Mouse (Mus musculus) intestine, postnatal 0 days (tissue): ENCODE data around the gene Thoc6. TPM values are rescaled to one million over a fixed set of nuclear protein-coding genes. Genes with fewer than 3 reads are reported as not detected.

Experiments
- ATAC-seq: fragments of 200-750 bp; cut with Nextera tagmentation; 2 replicates; pipeline ENCODE4 v1.8.0; 2017; ENCODE audit warnings: mild to moderate bottlenecking, moderate TSS enrichment, moderate library complexity
- H3K27ac ChIP-seq: fragments of 300-500 bp; sonication (generic); 2 replicates; pipeline ENCODE4 v1.5.1; 2014; ENCODE audit warnings: mild to moderate bottlenecking, low read depth, low read length, moderate library complexity
- H3K27me3 ChIP-seq: fragments of 300-500 bp; sonication (generic); replicated peaks from 2 replicates; pipeline ENCODE4 v1.6.1; 2014; ENCODE audit warnings: low read length, mixed read lengths; ENCODE audit not compliant: control insufficient read depth, insufficient read depth
- H3K36me3 ChIP-seq: fragments of 300-500 bp; sonication (generic); 2 replicates; pipeline ENCODE4 v1.6.1; 2014; ENCODE audit warnings: mild to moderate bottlenecking, moderate library complexity; ENCODE audit not compliant: control insufficient read depth, insufficient read depth
- H3K4me1 ChIP-seq: fragments of 300-500 bp; sonication (generic); replicated peaks from 2 replicates; pipeline ENCODE4 v1.6.1; 2014; ENCODE audit warnings: antibody characterized with exemption, low read length, mixed read lengths; ENCODE audit not compliant: control insufficient read depth, insufficient read depth
- H3K4me2 ChIP-seq: fragments of 300-500 bp; sonication (generic); replicated peaks from 2 replicates; pipeline ENCODE4 v1.6.1; 2014; ENCODE audit warnings: low read depth, mild to moderate bottlenecking, moderate library complexity
- H3K4me3 ChIP-seq: fragments of 300-500 bp; sonication (generic); 2 replicates; pipeline ENCODE4 v1.5.1; 2014; ENCODE audit warnings: low read depth, low read length
- H3K9ac ChIP-seq: fragments of 300-500 bp; sonication (generic); 2 replicates; pipeline ENCODE4 v1.6.1; 2014; ENCODE audit warnings: mild to moderate bottlenecking, low read depth, low read length
- H3K9me3 ChIP-seq: fragments of 300-500 bp; sonication (generic); 2 replicates; pipeline ENCODE4 v1.6.1; 2016; ENCODE audit warnings: mixed run types; ENCODE audit not compliant: control insufficient read depth
- CTCF ChIP-seq: sonication (generic); IDR thresholded peaks from 2 replicates; pipeline ENCODE4 v1.5.1; 2016; ENCODE audit warnings: low read depth, mild to moderate bottlenecking, control low read depth, antibody characterized with exemption, moderate library complexity
- WGBS: fragments of 180-500 bp; shearing (Covaris S2); extraction: QIAGEN DNeasy Blood & Tissue Kit; methylation state at CpG from one replicate; pipeline ENCODE4 v1.1.7; 2014; 5-methylcytosine and 5-hydroxymethylcytosine counted together
- polyA plus RNA-seq: library from polyadenylated mRNA; unstranded; fragments of >200 nt; fragmentation: Nextera tagmentation; extraction: Ambion mirVana; gene quantifications from 2 replicates; pipeline ENCODE4 v1.2.1, GENCODE M21; 2015

The Thoc6 gene
- polyA plus RNA-seq, 1 experiment from 2014 or later, result 15.5 TPM

GRCm38 (mm10) chr17:23680336-23680735, 6.7 kb upstream of the Thoc6 start:
- H3K27ac ChIP-seq, result no peak overlapping the region
- no peak overlapping the region for H3K9ac ChIP-seq

GRCm38 (mm10) chr17:23679127-23679835, 5.6 kb upstream of the Thoc6 start, which contains the start of gene Cldn6:
TSS of gene Cldn6 (plus strand) at chr17:23679249.
- no peak within 1 kb of the TSS; the same call in 1 of the 2 replicates for H3K9ac ChIP-seq
- H3K9me3 ChIP-seq, result no peaks in the 10 kb centered on the region
- peaks cover 28% of the 10 kb centered on the region for H3K27me3 ChIP-seq
- peak within 1 kb of the TSS; percentile 59 for H3K4me2 ChIP-seq
- no peaks in the 10 kb centered on the region for H3K36me3 ChIP-seq
- peak within 1 kb of the TSS; percentile 26 for H3K4me3 ChIP-seq
- peaks cover 31% of the 10 kb centered on the region for H3K4me1 ChIP-seq
- no peak for TF ChIP-seq CTCF
- 5% methylated on average over 38 of the region's 38 CpGs for WGBS
- no peak within 1 kb of the TSS for H3K27ac ChIP-seq
- ATAC-seq, result no peak

More at GRCm38 (mm10) chr17:23680336-23680735, 6.7 kb upstream of the Thoc6 start:
- ATAC-seq, result no peak
- no peaks in the 10 kb centered on the region for H3K36me3 ChIP-seq
- peaks cover 25% of the 10 kb centered on the region for H3K4me1 ChIP-seq
- no peak overlapping the region for H3K4me3 ChIP-seq
- H3K9me3 ChIP-seq, result no peaks in the 10 kb centered on the region
- peaks cover 28% of the 10 kb centered on the region for H3K27me3 ChIP-seq
- WGBS, result 66% methylated on average over 9 of the region's 9 CpGs
- TF ChIP-seq CTCF, result no peak
- no peak overlapping the region for H3K4me2 ChIP-seq

GRCm38 (mm10) chr17:23677236-23677679, 3.6 kb upstream of the Thoc6 start, which contains the start of gene Tnfrsf12a:
TSS of gene Tnfrsf12a (minus strand) at chr17:23677468.
- H3K27ac ChIP-seq, result peak within 1 kb of the TSS; percentile 76
- H3K27me3 ChIP-seq, result peaks cover 23% of the 10 kb centered on the region
- no peaks in the 10 kb centered on the region for H3K36me3 ChIP-seq
- peak within 1 kb of the TSS; percentile 65 for H3K4me3 ChIP-seq
- peak within 1 kb of the TSS; percentile 59 for H3K9ac ChIP-seq
- ATAC-seq, result 0 out of 2 replicates have a peak, but pooled peaks have one; percentile 22
- peak within 1 kb of the TSS; percentile 97 for H3K4me2 ChIP-seq
- no peaks in the 10 kb centered on the region for H3K9me3 ChIP-seq
- no peak for TF ChIP-seq CTCF
- under 1% methylated on average over 34 of the region's 34 CpGs for WGBS
- H3K4me1 ChIP-seq, result peaks cover 35% of the 10 kb centered on the region

GRCm38 (mm10) chr17:23676473-23677031, 2.9 kb upstream of the Thoc6 start:
- H3K36me3 ChIP-seq, result no peaks in the 10 kb centered on the region
- H3K4me2 ChIP-seq, result peak overlapping the region; percentile 97
- TF ChIP-seq CTCF, result no peak
- no peaks in the 10 kb centered on the region for H3K9me3 ChIP-seq
- H3K27ac ChIP-seq, result peak overlapping the region; percentile 76
- ATAC-seq, result no peak
- peak overlapping the region; percentile 65 for H3K4me3 ChIP-seq
- peaks cover 23% of the 10 kb centered on the region for H3K27me3 ChIP-seq
- peak overlapping the region; percentile 59 for H3K9ac ChIP-seq
- H3K4me1 ChIP-seq, result peaks cover 31% of the 10 kb centered on the region
- WGBS, result 2% methylated on average over 37 of the region's 37 CpGs

GRCm38 (mm10) chr17:23675564-23676281, 2.0 kb upstream of the Thoc6 start:
- peak; percentile 54 for TF ChIP-seq CTCF
- Histone ChIP-seq H3K27me3 (peaks cover 19% of the 10 kb centered on the region), H3K4me1 (peaks cover 28% of the 10 kb centered on the region), H3K27ac (peak overlapping the region; percentile 28; the same call in 1 of the 2 replicates), H3K4me3 (peak overlapping the region; percentile 65), H3K9me3 (no peaks in the 10 kb centered on the region), H3K4me2 (peak overlapping the region; percentile 97), H3K36me3 (no peaks in the 10 kb centered on the region), H3K9ac (no peak overlapping the region)
- WGBS, result 16% methylated on average over 15 of the region's 15 CpGs
- ATAC-seq, result peak; percentile 16; the same call in 1 of the 2 replicates

- H3K4me2 ChIP-seq, result peak overlapping the region; percentile 97
- peak overlapping the region; percentile 60; the same call in 1 of the 2 replicates for H3K27ac ChIP-seq
- H3K9me3 ChIP-seq, result no peaks in the 10 kb centered on the region
- no peak overlapping the region for H3K9ac ChIP-seq
- H3K4me3 ChIP-seq, result no peak overlapping the region
- WGBS, result 36% methylated on average over 5 of the region's 5 CpGs
- no peak for TF ChIP-seq CTCF
- ATAC-seq, result no peak
- peaks cover 14% of the 10 kb centered on the region for H3K27me3 ChIP-seq
- H3K4me1 ChIP-seq, result peaks cover 28% of the 10 kb centered on the region
- peaks cover 2% of the 10 kb centered on the region; the same call in 1 of the 2 replicates for H3K36me3 ChIP-seq
Observed at GRCm38 (mm10) chr17:23675127-23675526, 1.4 kb upstream of the Thoc6 start.
